Mouse (Mus musculus): ENCODE data around the gene Pbx4.

DNA sequence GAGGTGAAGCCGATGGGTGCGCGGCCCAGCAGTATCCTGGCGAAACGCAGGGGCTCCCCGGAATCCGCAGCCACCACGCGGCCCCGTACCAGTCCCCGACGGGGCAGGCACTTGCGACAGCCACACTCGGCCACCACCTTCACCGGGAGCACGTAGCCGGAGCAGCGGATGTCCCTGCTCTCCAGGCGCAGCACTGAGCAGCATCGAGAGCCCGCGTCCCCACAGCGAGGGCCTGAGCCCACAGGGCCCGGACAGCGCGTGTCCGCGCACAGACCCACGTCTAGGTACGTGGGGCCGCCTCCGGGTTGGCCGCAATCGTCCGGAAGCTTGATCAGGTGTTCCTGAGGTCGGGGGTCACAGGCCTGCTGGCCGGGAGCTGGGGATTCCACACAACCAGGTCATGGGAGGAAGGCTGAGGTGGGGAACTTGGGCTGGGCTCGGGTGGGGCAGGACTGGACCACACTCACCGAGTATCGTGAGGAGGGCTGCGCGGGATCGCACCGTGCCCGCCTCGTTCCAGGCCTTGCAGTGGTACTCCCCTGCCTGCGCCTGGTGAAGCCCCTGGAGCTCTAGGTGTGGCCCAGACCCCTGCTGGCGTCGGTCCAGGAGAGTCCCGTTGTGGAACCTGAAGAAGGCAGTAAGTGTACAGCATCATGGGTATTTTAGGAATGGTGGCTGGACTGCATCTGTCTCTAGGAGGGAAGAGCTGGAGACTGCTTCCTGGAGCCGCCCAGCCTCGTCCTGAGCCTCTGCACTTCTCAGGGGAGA lies 50.7 kb downstream of the Pbx4 start:
- no peak for TF ChIP-seq POLR2A (IDR thresholded peaks at IDR 0.05; ENCODE audit: insufficient read depth, low read depth, low read length)
- TF ChIP-seq CTCF (IDR thresholded peaks at IDR 0.05) = no peak
- no peak for TF ChIP-seq EP300 (IDR thresholded peaks at IDR 0.05; ENCODE audit: insufficient read depth, low read depth, low read length)
